Mouse (Mus musculus) CH12.LX (cell line): ENCODE data around the gene Ndufa7. TPM values are rescaled to one million over a fixed set of nuclear protein-coding genes. Genes with fewer than 3 reads are reported as not detected.

ENCODE experiments used
- DNase-seq: peaks from one replicate; pipeline ENCODE4 v3.0.0-alpha.2; 2013; ENCODE audit errors: extremely low read depth
- H3K27ac ChIP-seq: 2 replicates; pipeline ENCODE4 v1.5.1; 2012; ENCODE audit warnings: low read depth, mild to moderate bottlenecking, control low read depth, moderate library complexity; ENCODE audit not compliant: insufficient read depth
- H3K27me3 ChIP-seq: replicated peaks from 2 replicates; pipeline ENCODE3; 2012; ENCODE audit warnings: inconsistent platforms
- H3K36me3 ChIP-seq, 2 experiments: replicated peaks in 1 of 2; 2 replicates each; pipeline versions ENCODE3 to v1.6.1; 2012; ENCODE audit warnings: inconsistent platforms in 1 of 2, low read length in 1 of 2, mild to moderate bottlenecking in 1 of 2, mixed read lengths in 1 of 2, moderate library complexity in 1 of 2; ENCODE audit not compliant: control insufficient read depth in 1 of 2, insufficient read depth in 1 of 2
- H3K4me1 ChIP-seq, 2 experiments: 2 replicates each; pipeline ENCODE4 v1.6.1; 2012; ENCODE audit warnings: inconsistent platforms in 1 of 2, moderate library complexity in 1 of 2; ENCODE audit not compliant: insufficient read depth in 2 of 2, control insufficient read depth in 1 of 2
- H3K4me2 ChIP-seq: 2 replicates; pipeline ENCODE4 v1.6.1; 2012; ENCODE audit warnings: low read depth, mild to moderate bottlenecking, control low read depth; ENCODE audit not compliant: poor library complexity, insufficient read depth, severe bottlenecking
- H3K4me3 ChIP-seq, 3 experiments: fragments of 150-350 bp in 1 of 3; sonication (generic) in 1 of 3; replicated peaks in 1 of 3; 2 replicates each; pipeline versions ENCODE3 to v1.5.1; 2011 to 2012; ENCODE audit warnings: low read depth in 2 of 3, low read length in 2 of 3, mild to moderate bottlenecking in 2 of 3, moderate library complexity in 2 of 3, control low read depth in 1 of 3, improper control_type of control experiment in 1 of 3, inconsistent platforms in 1 of 3, mixed read lengths in 1 of 3; ENCODE audit not compliant: poor library complexity in 1 of 3
- H3K79me2 ChIP-seq: replicated peaks from 2 replicates; pipeline ENCODE4 v1.6.1; 2012; ENCODE audit warnings: mild to moderate bottlenecking, moderate library complexity; ENCODE audit not compliant: control insufficient read depth, poor library complexity, insufficient read depth, severe bottlenecking; ENCODE audit errors: extremely low read depth
- H3K9ac ChIP-seq: 2 replicates; pipeline ENCODE4 v1.6.1; 2012; ENCODE audit warnings: low read depth, mild to moderate bottlenecking, control low read depth, moderate library complexity; ENCODE audit not compliant: insufficient read depth
- H3K9me3 ChIP-seq: replicated peaks from 2 replicates; pipeline ENCODE3; 2012; ENCODE audit warnings: low read length, inconsistent platforms, mixed read lengths
- BHLHE40 ChIP-seq: IDR thresholded peaks from 2 replicates; pipeline ENCODE4 v1.6.1; 2011; ENCODE audit warnings: mild to moderate bottlenecking, low read depth, low read length, improper control_type of control experiment
- CHD1 ChIP-seq: IDR thresholded peaks from 2 replicates; pipeline ENCODE4 v1.6.1; 2012; ENCODE audit warnings: low read depth, low read length, improper control_type of control experiment, inconsistent platforms
- CHD2 ChIP-seq: IDR thresholded peaks from 2 replicates; pipeline ENCODE4 v1.6.1; 2011; ENCODE audit warnings: low read length, improper control_type of control experiment
- CTCF ChIP-seq, 2 experiments: IDR thresholded peaks in 1 of 2; conservative IDR thresholded peaks in 1 of 2; 2 replicates each; pipeline ENCODE4 v1.5.1; 2011 to 2012; ENCODE audit warnings: low read depth in 2 of 2, low read length in 2 of 2, improper control_type of control experiment in 1 of 2, inconsistent platforms in 1 of 2, mild to moderate bottlenecking in 1 of 2, moderate library complexity in 1 of 2
- E2F4 ChIP-seq: IDR thresholded peaks from 2 replicates; pipeline ENCODE4 v1.6.1; 2011; ENCODE audit warnings: low read depth, low read length, improper control_type of control experiment; ENCODE audit not compliant: insufficient replicate concordance
- ELF1 ChIP-seq: IDR thresholded peaks from 2 replicates; pipeline ENCODE4 v1.6.1; 2014; ENCODE audit warnings: low read depth, mild to moderate bottlenecking, inconsistent platforms, low read length, improper control_type of control experiment
- EP300 ChIP-seq: IDR thresholded peaks from 2 replicates; pipeline ENCODE4 v1.6.1; 2011; ENCODE audit warnings: low read length, improper control_type of control experiment
- ETS1 ChIP-seq: conservative IDR thresholded peaks from 2 replicates; pipeline ENCODE4 v1.6.1; 2012; ENCODE audit warnings: low read depth, mild to moderate bottlenecking, inconsistent platforms, low read length, improper control_type of control experiment, moderate library complexity
- GABPA ChIP-seq: IDR thresholded peaks from 2 replicates; pipeline ENCODE4 v1.6.1; 2012; ENCODE audit warnings: low read depth, low read length, improper control_type of control experiment, inconsistent platforms; ENCODE audit not compliant: insufficient replicate concordance
- HCFC1 ChIP-seq: IDR thresholded peaks from 2 replicates; pipeline ENCODE4 v1.6.1; 2012; ENCODE audit warnings: low read depth, mild to moderate bottlenecking, inconsistent platforms, low read length, improper control_type of control experiment
- IRF4 ChIP-seq: IDR thresholded peaks from 2 replicates; pipeline ENCODE4 v1.6.1; 2014; ENCODE audit warnings: low read depth, mild to moderate bottlenecking, inconsistent platforms, low read length, improper control_type of control experiment
- JUN ChIP-seq: IDR thresholded peaks from 2 replicates; pipeline ENCODE4 v1.6.1; 2011; ENCODE audit warnings: low read depth, mild to moderate bottlenecking, low read length, improper control_type of control experiment, moderate library complexity; ENCODE audit not compliant: insufficient read depth
- JUND ChIP-seq: conservative IDR thresholded peaks from 2 replicates; pipeline ENCODE4 v1.6.1; 2011; ENCODE audit warnings: low read depth, low read length, improper control_type of control experiment
- KAT2A ChIP-seq: IDR thresholded peaks from 2 replicates; pipeline ENCODE4 v1.6.1; 2012; ENCODE audit warnings: low read length, improper control_type of control experiment, inconsistent platforms; ENCODE audit not compliant: insufficient replicate concordance
- MAFK ChIP-seq: IDR thresholded peaks from 2 replicates; pipeline ENCODE4 v1.6.1; 2011; ENCODE audit warnings: low read length, improper control_type of control experiment; ENCODE audit not compliant: insufficient replicate concordance
- MAX ChIP-seq: IDR thresholded peaks from 2 replicates; pipeline ENCODE4 v1.6.1; 2011; ENCODE audit warnings: low read length, improper control_type of control experiment
- MAZ ChIP-seq: IDR thresholded peaks from 2 replicates; pipeline ENCODE4 v1.6.1; 2012; ENCODE audit warnings: low read depth, mild to moderate bottlenecking, inconsistent platforms, low read length, improper control_type of control experiment, moderate library complexity
- MEF2A ChIP-seq: IDR thresholded peaks from 2 replicates; pipeline ENCODE4 v1.6.1; 2014; ENCODE audit warnings: low read depth, mild to moderate bottlenecking, inconsistent platforms, low read length, improper control_type of control experiment, borderline replicate concordance
- MXI1 ChIP-seq: IDR thresholded peaks from 2 replicates; pipeline ENCODE4 v1.6.1; 2011; ENCODE audit warnings: mild to moderate bottlenecking, low read depth, low read length, improper control_type of control experiment
- MYC ChIP-seq: IDR thresholded peaks from 2 replicates; pipeline ENCODE4 v1.6.1; 2011; ENCODE audit warnings: low read depth, mild to moderate bottlenecking, improper control_type of control experiment, low read length
- NELFE ChIP-seq: IDR thresholded peaks from 2 replicates; pipeline ENCODE4 v1.6.1; 2011; ENCODE audit warnings: low read depth, low read length, improper control_type of control experiment
- NRF1 ChIP-seq: IDR thresholded peaks from 2 replicates; pipeline ENCODE4 v1.6.1; 2014; ENCODE audit warnings: low read depth, mild to moderate bottlenecking, inconsistent platforms, low read length, improper control_type of control experiment, moderate library complexity
- PAX5 ChIP-seq: IDR thresholded peaks from 2 replicates; pipeline ENCODE4 v1.6.1; 2012; ENCODE audit warnings: low read length, inconsistent platforms, mixed read lengths
- POLR2A ChIP-seq: IDR thresholded peaks from 2 replicates; pipeline ENCODE4 v1.6.1; 2011; ENCODE audit warnings: low read depth, mild to moderate bottlenecking, improper control_type of control experiment, low read length
- POLR2AphosphoS2 ChIP-seq: IDR thresholded peaks from 2 replicates; pipeline ENCODE4 v1.6.1; 2011; ENCODE audit warnings: low read depth, low read length, improper control_type of control experiment
- RAD21 ChIP-seq: IDR thresholded peaks from 2 replicates; pipeline ENCODE4 v1.6.1; 2011; ENCODE audit warnings: low read depth, mild to moderate bottlenecking, low read length, improper control_type of control experiment, moderate library complexity
- RCOR1 ChIP-seq: conservative IDR thresholded peaks from 2 replicates; pipeline ENCODE4 v1.6.1; 2012; ENCODE audit warnings: low read depth, mild to moderate bottlenecking, inconsistent platforms, low read length, improper control_type of control experiment
- SIN3A ChIP-seq: IDR thresholded peaks from 2 replicates; pipeline ENCODE4 v1.6.1; 2012; ENCODE audit warnings: low read length, improper control_type of control experiment, inconsistent platforms
- SMC3 ChIP-seq: IDR thresholded peaks from 2 replicates; pipeline ENCODE4 v1.6.1; 2011; ENCODE audit warnings: low read depth, low read length, improper control_type of control experiment
- TBP ChIP-seq: conservative IDR thresholded peaks from 2 replicates; pipeline ENCODE4 v1.6.1; 2011; ENCODE audit warnings: low read depth, low read length, improper control_type of control experiment
- TCF12 ChIP-seq: IDR thresholded peaks from 2 replicates; pipeline ENCODE4 v1.6.1; 2014; ENCODE audit warnings: low read depth, mild to moderate bottlenecking, inconsistent platforms, low read length, improper control_type of control experiment
- UBTF ChIP-seq: IDR thresholded peaks from 2 replicates; pipeline ENCODE4 v1.6.1; 2012; ENCODE audit warnings: low read depth, mild to moderate bottlenecking, inconsistent platforms, low read length, improper control_type of control experiment, moderate library complexity
- USF1 ChIP-seq: IDR thresholded peaks from 2 replicates; pipeline ENCODE4 v1.6.1; 2014; ENCODE audit warnings: low read depth, mild to moderate bottlenecking, inconsistent platforms, low read length, improper control_type of control experiment
- USF2 ChIP-seq: conservative IDR thresholded peaks from 2 replicates; pipeline ENCODE4 v1.6.1; 2011; ENCODE audit warnings: low read depth, low read length, improper control_type of control experiment
- ZC3H11A ChIP-seq: IDR thresholded peaks from 2 replicates; pipeline ENCODE4 v1.6.1; 2012; ENCODE audit warnings: low read depth, mild to moderate bottlenecking, inconsistent platforms, low read length, improper control_type of control experiment
- ZKSCAN1 ChIP-seq: IDR thresholded peaks from 2 replicates; pipeline ENCODE4 v1.6.1; 2012; ENCODE audit warnings: low read depth, inconsistent platforms, low read length, improper control_type of control experiment, borderline replicate concordance
- ZMIZ1 ChIP-seq: IDR thresholded peaks from 2 replicates; pipeline ENCODE4 v1.6.1; 2012; ENCODE audit warnings: low read depth, mild to moderate bottlenecking, inconsistent platforms, low read length, improper control_type of control experiment
- ZNF384 ChIP-seq: IDR thresholded peaks from 2 replicates; pipeline ENCODE4 v1.6.1; 2012; ENCODE audit warnings: low read depth, low read length, improper control_type of control experiment, inconsistent platforms
- dilution Hi-C: fragments of 300-500 bp; cut with MboI; formaldehyde crosslinking; loops from 2 replicates; pipeline ENCODE4 v1.14.3; 2020; ENCODE audit warnings: low sequenced_read_pairs; ENCODE audit not compliant: extremely low pct_unique_long_range_greater_than_20kb, extremely low pct_ligation_motif_present
- in situ Hi-C: fragments of 300-500 bp; cut with MboI; formaldehyde crosslinking; loops from 3 replicates; pipeline ENCODE4 v1.14.3; 2019; ENCODE audit warnings: low sequenced_read_pairs, low pct_ligation_motif_present, low pct_unique_long_range_greater_than_20kb, mixed read lengths
- polyA plus RNA-seq: library from polyadenylated mRNA; unstranded; fragments of >175 nt; gene quantifications from 2 replicates; pipeline ENCODE4 v1.2.1, GENCODE M21; 2012; ENCODE audit warnings: low read depth; ENCODE audit not compliant: insufficient read length
- total RNA-seq, 2 experiments: library from RNA; depleted of rRNA; stranded (reverse); fragments of 300-350 nt in 1 of 2; fragments of >200 nt in 1 of 2; gene quantifications; 2 replicates each; pipeline ENCODE4 v1.2.3; 2012 to 2014

Gene Ndufa7
- 316 and 364 TPM in 2 replicates for total RNA-seq (2012; rRNA removed)
- total RNA-seq (2014; rRNA removed) = 168 and 194 TPM in 2 replicates
- polyA plus RNA-seq = 153 and 164 TPM in 2 replicates

- in situ Hi-C loops = no loop called here
- Histone ChIP-seq H3K36me3 (peaks cover 36 to 71% of the 10 kb centered on the region in 2 experiments), H3K27ac (peak within 1 kb of the TSS; percentile 37; the same call in 1 of the 2 replicates), H3K4me1 (peaks cover 11 to 49% of the 10 kb centered on the region in 2 experiments), H3K9me3 (no peaks in the 10 kb centered on the region), H3K4me3 (peak within 1 kb of the TSS; percentile 71 to 86 (median 73)), H3K4me2 (peak within 1 kb of the TSS; percentile 80), H3K27me3 (no peaks in the 10 kb centered on the region), H3K79me2 (peaks cover 51% of the 10 kb centered on the region), H3K9ac (peak within 1 kb of the TSS; percentile 98)
- peak; percentile 60 for TF ChIP-seq NRF1
- TF ChIP-seq ZKSCAN1 = no peak
- TF ChIP-seq ZMIZ1 = peak; percentile 90
- no peak; the same call in 1 of the 2 replicates for TF ChIP-seq IRF4
- no peak for TF ChIP-seq CTCF (conservative IDR thresholded peaks at IDR 0.05 in 1 of 2, IDR thresholded peaks at IDR 0.05 in 1 of 2; ENCODE audit: low read depth in 2 of 2, low read length in 2 of 2)
- TF ChIP-seq MAX = peak; percentile 98
- no peak for TF ChIP-seq SMC3
- TF ChIP-seq ZC3H11A = no peak
- peak; percentile 81; the same call in 1 of the 2 replicates for TF ChIP-seq POLR2AphosphoS2
- TF ChIP-seq ETS1 = no peak; the same call in 1 of the 2 replicates
- peak; percentile 100 for TF ChIP-seq CHD2
- TF ChIP-seq EP300 = no peak
- TF ChIP-seq NELFE = peak; percentile 96
- TF ChIP-seq POLR2A = peak; percentile 97
- no peak for TF ChIP-seq GABPA
- TF ChIP-seq JUND = no peak
- TF ChIP-seq TBP = peak; percentile 98
- TF ChIP-seq HCFC1 = peak; percentile 88
- no peak for TF ChIP-seq MAZ
- no peak for TF ChIP-seq SIN3A
- peak; percentile 84 for TF ChIP-seq MXI1
- TF ChIP-seq KAT2A = peak; percentile 86
- 0 out of 2 replicates have a peak, but pooled peaks have one; percentile 43 for TF ChIP-seq MEF2A
- no peak for TF ChIP-seq ZNF384
- no peak; the same call in 1 of the 2 replicates for TF ChIP-seq RCOR1
- no peak for TF ChIP-seq RAD21
- no peak for TF ChIP-seq E2F4
- TF ChIP-seq TCF12 = peak; percentile 99
- no peak for TF ChIP-seq UBTF
- TF ChIP-seq USF1 = peak; percentile 93
- TF ChIP-seq ELF1 = peak; percentile 79
- TF ChIP-seq BHLHE40 = peak; percentile 99
- no peak for TF ChIP-seq CHD1
- no peak for TF ChIP-seq JUN
- TF ChIP-seq USF2 = peak; percentile 92
- TF ChIP-seq MYC = peak; percentile 97
- TF ChIP-seq MAFK = no peak
- TF ChIP-seq PAX5 = no peak
- DNase-seq = peak; percentile 94
- dilution Hi-C loops = no loop called here
Observed at GRCm38 (mm10) chr17:33824084-33824996, at the start of gene Ndufa7, which contains the start of gene Rps28. Gene Ndufa7, plus strand, starts transcription at chr17:33824572. Gene Rps28, minus strand, starts transcription at chr17:33824562.
